Mouse (Mus musculus): ENCODE measurements around the gene Bach2. TPM values are rescaled to one million over a fixed set of nuclear protein-coding genes. Genes with fewer than 3 reads are reported as not detected.

The Bach2 gene
- total RNA-seq, 2 experiments from 2014 or later: 1.9 to 2.8 TPM

DNA sequence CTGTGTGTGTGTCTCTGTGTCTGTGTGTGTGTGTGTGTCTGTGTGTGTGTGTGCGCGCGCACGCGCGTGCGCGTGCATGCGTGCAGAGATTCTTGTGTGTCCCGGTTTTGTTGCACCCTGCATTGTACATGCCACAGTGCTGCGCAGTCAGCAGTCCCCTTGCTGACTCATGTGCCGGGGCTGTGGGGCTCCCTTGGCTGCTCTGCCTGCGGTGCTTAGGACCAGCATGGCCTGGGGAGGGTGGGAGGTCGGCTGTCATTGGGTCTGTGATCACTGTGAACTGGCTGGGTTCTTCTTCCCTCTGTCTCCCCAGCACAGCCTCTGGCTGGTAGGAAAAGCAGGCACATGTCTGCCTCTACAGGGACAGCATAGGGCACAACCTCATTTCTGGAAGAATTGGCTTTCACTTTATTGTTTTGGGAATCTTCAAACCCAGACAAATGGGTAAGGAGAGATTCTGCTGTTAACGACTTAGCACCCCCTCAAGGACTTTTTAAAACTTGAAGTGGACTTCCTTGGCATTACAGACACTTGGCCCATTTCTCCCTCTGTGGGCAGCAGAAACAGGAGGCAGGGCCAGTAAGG, 11.2 kb downstream of the Bach2 start:
- no peak for DNase-seq (ENCODE audit: low spot score in 2 of 2)

- DNase-seq (ENCODE audit: low spot score in 2 of 2): peak in 1 of 2 experiments; percentile 33
Observed at GRCm38 (mm10) chr4:32250333-32251004, 11.9 kb downstream of the Bach2 start.

DNA sequence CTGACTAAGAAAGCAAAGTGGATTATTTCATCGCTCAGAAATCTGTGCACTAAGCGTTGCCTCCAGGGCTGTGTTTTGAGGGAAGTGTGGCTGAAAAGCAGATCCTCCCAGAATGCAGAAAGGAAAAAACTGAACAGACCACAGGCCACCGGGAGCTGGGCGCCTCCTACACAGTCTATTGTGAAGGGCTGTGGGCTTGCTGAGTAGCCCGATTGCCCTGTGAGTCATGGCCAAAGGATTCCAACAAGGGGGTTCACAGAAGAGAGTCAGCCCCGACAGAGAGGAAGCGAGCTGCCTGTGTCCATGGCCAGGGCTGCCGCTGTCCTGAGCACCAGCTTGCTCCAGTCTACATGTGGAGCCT, 12.4 kb downstream of the Bach2 start:
- DNase-seq (ENCODE audit: low spot score in 2 of 2): peak; percentile 25 to 33

DNA sequence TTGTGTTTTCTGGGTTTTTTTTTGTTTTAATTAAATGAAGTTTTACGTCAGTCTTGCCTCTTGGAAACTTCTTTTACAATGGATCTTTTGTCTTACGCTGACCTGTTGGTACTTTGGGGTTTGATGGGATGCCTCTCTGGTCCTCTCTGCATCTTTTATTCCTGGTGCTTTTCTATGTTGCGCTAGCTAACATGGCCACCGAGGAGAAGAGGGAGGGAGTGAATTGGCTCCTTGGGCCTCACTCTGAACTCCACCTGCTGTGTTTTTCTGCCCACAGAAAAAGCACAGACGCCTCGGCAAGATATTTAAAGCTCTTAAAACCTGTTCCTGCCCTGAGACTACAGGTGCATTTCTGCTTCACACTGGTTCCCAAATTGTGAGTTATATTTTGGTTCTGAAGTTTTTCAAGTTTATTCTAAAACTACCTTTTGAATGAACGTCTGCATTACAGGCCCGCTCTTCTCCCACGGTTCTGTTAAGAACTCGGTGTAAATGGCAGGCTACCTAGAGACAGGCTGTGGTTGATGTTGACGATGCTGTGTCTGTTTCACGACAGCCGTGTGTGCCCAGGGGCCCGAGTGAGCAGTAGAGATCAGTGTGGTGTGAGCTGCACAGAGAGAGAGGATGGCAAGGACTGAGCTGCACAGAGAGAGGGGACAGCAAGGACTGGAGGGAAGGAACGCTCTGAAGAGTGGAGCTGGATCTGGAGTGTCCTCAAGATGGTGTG, 13.5 kb downstream of the Bach2 start:
- DNase-seq (ENCODE audit: low spot score in 2 of 2): no peak

GRCm38 (mm10) chr4:32257686-32258085, 19.1 kb downstream of the Bach2 start:
- DNase-seq (ENCODE audit: low spot score in 2 of 2): no peak

GRCm38 (mm10) chr4:32258093-32258492, 19.5 kb downstream of the Bach2 start:
- DNase-seq (ENCODE audit: low spot score in 2 of 2): no peak

DNA sequence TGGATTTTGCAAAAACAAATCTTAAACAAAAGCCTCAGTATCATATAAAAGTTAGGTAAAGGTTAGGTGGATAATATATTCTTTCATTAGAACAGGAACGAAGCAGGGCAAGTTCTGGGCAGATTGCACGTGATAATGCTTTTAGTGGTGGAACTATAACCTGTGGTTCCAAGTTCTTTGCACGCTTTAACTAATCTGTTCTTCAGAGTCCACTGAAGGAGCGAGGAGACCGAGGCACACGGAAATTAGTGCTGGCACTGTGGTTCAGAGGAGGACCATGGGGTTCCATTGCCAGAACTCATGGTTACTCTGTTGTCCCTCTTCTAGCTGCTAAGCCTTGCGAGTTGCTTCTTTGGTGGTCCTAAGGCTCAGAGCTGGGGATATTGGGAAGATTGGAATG, 20.0 kb downstream of the Bach2 start:
- DNase-seq (ENCODE audit: low spot score in 2 of 2): no peak

DNA sequence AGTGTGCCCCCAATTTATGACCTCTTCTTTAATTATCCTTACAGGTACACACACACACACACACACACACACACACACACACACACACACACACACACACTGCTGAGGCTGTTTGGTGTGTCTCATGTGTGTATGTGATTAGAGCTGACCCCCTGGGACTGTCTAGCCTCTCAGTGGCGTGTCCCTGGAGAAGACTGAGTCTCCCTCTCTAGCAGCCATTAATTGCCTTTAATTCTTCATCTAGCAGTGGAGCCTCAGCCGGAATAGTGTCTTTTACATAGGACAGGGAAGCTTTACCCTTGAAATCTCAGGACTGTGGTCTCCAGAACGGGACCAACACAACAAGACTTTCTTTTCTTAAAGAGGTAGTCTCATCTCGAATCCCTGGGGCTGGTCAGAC, 22.3 kb downstream of the Bach2 start:
- no peak for DNase-seq (ENCODE audit: low spot score in 2 of 2)

DNA sequence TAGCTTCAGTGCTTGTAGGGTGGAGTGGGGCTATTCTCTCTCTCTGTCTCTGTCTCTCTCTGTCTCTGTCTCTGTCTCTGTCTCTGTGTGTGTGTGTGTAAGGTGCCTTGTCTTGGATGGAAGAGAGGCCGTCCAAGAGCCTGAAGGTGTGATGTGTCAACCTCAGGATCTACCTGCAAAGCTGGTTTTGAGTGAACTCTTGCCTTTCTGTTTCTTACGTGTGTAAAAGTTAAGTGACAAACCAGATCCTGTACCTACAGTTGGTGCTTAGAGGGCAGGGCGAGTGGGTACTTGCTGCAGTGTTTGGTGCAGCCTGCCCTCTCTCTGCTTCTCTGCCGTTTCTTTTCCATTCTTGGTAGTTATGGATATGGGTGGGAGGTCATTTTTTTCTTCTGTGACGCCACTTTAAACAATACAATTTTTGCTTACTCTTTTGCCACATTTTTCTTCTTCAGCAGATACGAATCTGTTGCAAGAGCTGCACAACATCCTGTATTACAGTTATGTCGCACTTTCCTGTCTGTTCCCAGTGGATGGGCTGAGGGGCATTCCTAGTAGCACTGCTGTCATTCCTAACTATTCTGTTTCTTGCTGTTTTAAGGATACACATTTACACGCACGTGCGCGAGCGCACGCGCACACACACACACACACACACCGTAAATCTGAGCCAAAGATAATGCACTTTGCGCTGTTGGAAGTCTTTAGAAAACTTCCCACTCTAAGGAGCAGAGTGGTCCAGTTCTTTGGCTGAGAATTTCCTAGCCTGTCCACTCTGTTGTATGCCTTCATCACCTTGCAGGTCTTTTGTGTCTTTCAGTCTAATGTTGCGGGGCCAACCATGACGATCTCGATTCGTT, 24.5 kb downstream of the Bach2 start:
- no peak for DNase-seq (ENCODE audit: low spot score in 2 of 2)

- no peak for DNase-seq (ENCODE audit: low spot score in 2 of 2)
Observed at GRCm38 (mm10) chr4:32263685-32264038, 25.1 kb downstream of the Bach2 start.

- no peak for DNase-seq (ENCODE audit: low spot score in 2 of 2)
Observed at GRCm38 (mm10) chr4:32264892-32265291, 26.3 kb downstream of the Bach2 start.

GRCm38 (mm10) chr4:32266731-32267130, 28.1 kb downstream of the Bach2 start:
- DNase-seq (ENCODE audit: low spot score in 2 of 2): no peak

DNA sequence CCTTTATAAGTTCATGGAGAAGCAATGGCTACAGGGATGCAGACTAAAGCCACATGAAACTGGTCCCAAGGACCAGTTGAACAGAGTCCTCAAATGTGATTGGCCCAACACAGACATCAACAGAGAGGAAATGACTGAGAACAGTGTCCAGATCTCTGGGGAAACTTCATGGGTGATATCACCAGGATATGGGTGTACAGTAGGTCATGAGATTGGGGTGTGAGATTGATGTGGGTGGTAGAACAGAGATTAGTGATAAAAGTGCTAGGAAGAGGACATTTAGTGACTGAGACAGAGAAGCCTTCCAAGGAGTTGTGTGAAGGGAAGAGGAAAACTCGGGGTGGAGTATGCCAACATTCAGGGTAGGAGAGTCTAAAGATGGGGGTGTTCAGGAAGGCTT, 29.4 kb downstream of the Bach2 start:
- DNase-seq (ENCODE audit: low spot score in 2 of 2): no peak

DNA sequence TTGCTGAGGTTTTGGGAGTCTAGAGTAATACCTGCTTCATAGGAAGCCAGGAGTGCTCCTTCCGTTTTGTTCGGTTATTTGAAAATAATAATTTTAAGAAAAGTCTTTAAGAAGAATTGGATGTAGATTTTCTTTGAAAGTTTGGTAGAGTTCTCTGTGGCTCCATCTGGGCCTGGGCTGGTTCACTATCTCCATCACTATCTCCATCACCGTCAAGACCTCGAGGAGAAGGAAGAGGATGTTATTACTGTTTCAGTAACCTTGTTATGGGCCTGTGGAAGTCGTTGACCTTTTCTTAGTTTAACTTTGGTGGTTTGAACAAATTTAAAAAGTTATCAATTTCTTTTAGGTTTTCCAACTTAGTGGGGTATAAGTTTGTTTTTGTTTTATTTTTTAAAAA, 33.8 kb downstream of the Bach2 start:
- DNase-seq (ENCODE audit: low spot score in 2 of 2): no peak

DNA sequence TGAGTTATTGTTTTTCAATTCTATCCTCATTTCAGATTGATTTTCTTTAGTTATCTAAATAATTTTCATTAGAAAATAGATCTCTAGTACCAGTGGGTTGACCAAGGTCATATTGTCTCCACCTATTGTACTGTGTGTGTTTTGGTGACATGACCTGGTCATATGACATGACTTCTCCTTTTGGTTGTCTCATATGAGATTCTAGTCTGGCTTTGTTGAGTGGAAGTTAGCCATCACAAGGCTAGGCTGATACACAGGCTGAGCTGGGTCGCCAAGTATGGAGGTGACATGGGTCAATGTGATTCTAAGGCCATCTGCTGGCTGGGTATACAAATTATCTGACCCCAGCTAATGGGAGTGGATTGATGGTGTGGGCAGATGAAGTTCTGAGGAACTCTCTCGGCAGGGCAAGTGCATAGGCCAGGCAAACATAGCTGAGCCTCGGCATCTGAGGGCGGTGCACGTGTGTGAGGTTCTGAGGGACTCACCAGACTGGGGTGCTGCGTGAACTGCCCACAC, 36.2 kb downstream of the Bach2 start:
- DNase-seq (ENCODE audit: low spot score in 2 of 2): no peak

- DNase-seq (ENCODE audit: low spot score in 2 of 2): no peak
Observed at GRCm38 (mm10) chr4:32279842-32280241, 41.2 kb downstream of the Bach2 start.

GRCm38 (mm10) chr4:32280401-32280800, 41.8 kb downstream of the Bach2 start:
- DNase-seq (ENCODE audit: low spot score in 2 of 2): no peak

DNA sequence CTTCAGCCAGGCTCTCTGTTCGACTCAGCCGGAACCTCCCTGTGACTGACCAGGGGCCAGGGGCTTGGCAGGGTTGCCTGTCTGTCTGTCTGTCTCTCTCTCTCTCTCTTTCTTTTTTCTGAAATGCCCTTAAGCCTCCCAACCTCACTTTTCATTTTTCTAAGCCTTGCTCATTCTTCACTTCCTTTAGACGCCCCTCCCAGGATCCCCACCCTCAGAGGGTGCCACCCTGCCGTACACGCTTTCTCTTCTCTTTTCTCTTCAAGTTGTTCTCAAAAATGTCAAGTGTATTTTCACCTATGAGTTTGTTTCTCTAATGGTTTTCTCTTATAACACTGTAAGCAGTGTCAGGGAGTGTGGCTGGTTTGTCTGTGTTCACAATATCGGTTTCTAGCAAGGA, 42.7 kb downstream of the Bach2 start:
- no peak for DNase-seq (ENCODE audit: low spot score in 2 of 2)

GRCm38 (mm10) chr4:32286405-32286804, 47.8 kb downstream of the Bach2 start:
- DNase-seq (ENCODE audit: low spot score in 2 of 2): no peak

DNA sequence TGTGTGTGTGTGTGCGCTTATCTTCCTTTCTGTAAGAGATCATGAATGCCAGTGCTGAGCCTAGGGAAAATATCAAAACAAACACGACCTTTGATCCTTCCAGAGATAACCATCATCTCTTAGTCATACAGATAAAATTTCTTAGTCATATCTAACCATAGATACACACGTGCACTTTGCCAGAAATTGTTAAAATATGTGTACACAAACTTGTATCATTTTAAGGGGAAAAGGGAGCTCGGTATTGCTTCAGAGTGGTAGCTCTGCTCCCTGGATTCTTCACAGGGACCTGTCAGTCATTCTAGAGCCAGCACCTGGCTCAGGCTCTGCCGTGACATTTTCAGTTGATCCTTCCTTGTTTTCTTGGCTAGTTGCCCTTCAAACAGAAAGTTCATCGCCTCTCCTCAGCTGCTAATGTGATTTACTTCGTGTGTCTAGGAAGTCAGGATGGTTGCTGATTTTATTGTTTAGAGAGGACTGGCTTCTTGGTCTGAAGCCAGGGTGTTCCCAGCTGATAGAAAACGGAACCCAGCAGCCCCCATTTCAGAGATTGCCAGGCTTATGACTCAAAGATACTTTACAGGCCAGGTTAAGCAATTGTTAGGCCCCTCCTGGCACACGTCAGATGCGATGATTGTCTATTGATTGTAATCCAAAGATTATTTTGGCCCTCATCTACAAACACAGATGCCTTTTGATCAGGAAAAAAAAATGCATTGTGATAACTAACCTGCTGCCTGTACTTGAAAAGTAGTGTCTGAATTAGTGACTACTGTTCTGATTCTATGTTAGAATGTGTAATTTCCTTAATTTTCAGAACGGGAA, 49.6 kb downstream of the Bach2 start:
- peak in 1 of 2 experiments; percentile 43 for DNase-seq (ENCODE audit: low spot score in 2 of 2)

GRCm38 (mm10) chr4:32289845-32290244, 51.2 kb downstream of the Bach2 start:
- no peak for DNase-seq (ENCODE audit: low spot score in 2 of 2)
